8 mouse cellular contexts compared by ENCODE assay signal in the genomic region with DNA sequence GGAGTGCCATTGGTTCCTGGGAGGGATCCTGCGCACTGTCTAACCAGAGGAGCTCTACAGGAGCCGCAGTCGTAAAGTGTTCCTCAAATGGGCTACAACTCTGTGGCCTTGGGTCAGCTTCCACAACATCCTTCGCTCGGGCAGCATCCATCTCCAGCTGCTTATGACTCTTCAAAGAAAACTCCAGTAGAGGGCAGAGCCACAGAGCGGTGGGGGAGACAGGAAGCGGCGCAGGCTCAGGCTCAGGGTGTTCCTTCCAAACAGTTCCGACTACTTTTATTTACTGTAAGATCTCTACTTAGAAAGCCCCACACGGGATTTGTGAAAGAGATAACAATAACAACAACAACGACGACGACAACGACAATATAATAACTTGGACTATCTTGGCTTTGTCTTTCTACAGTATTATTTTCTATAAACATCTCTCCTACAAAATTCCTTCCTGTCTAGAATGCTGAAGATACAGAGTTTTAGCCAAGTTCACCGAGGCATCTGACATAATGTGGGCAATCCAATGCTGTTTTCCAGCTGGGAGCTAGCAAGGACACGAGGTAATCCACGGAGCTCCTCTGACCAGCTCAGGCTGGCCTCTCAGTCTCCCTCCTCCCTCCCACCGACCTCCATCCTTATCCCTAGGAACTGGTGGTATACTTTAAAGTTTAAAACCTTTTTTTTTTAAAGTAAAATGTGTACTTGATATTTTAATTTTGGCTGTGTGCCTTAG.
DNase-seq lines count a peak whose midpoint lies in the region; ATAC-seq and TF ChIP-seq lines count a peak whose summit lies in the region.

No protein-coding gene starts in this region.

- H3K4me1 ChIP-seq in kidney, adult 2 months (ENCODE audit: control insufficient read depth, insufficient read depth, low read length): no peaks in the 10 kb centered on the region
- peaks cover 12% of the 10 kb centered on the region for H3K4me1 ChIP-seq in heart, postnatal 0 days (ENCODE audit: control insufficient read depth, insufficient read depth)
- peaks cover 4% of the 10 kb centered on the region; the same call in 1 of the 2 replicates for H3K4me1 ChIP-seq in lung, embryonic 16.5 days (replicated peaks; ENCODE audit: control insufficient read depth, insufficient read depth, low read length)

- H3K27ac ChIP-seq in kidney, adult 2 months (ENCODE audit: insufficient read depth, low read depth, low read length): peak overlapping the region; percentile 10; the same call in 1 of the 2 replicates
- H3K27ac ChIP-seq in heart, postnatal 0 days (ENCODE audit: low read depth): peak overlapping the region; percentile 67; the same call in 1 of the 2 replicates
- H3K27ac ChIP-seq in lung, embryonic 16.5 days (ENCODE audit: low read length): peak overlapping the region; percentile 83

- no peaks in the 10 kb centered on the region for H3K9me3 ChIP-seq in heart, postnatal 0 days (replicated peaks; ENCODE audit: control insufficient read depth, low read length)
- no peaks in the 10 kb centered on the region for H3K9me3 ChIP-seq in lung, embryonic 16.5 days (ENCODE audit: control insufficient read depth, low read length)

- TF ChIP-seq POLR2A in kidney, adult 2 months (IDR thresholded peaks at IDR 0.05; ENCODE audit: low read depth, low read length): no peak

- no peak overlapping the region for H3K4me3 ChIP-seq in kidney, adult 2 months (ENCODE audit: insufficient read depth, low read depth, low read length)
- no peak overlapping the region for H3K4me3 ChIP-seq in heart, postnatal 0 days (ENCODE audit: low read depth, low read length)
- H3K4me3 ChIP-seq in lung, embryonic 16.5 days (ENCODE audit: low read length): no peak overlapping the region

- ATAC-seq in heart, postnatal 0 days (ENCODE audit: insufficient read depth, low read depth): peak; percentile 43
- peak; percentile 86 for ATAC-seq in lung, embryonic 16.5 days (ENCODE audit: low read depth)

- H3K36me3 ChIP-seq in kidney, adult 2 months (ENCODE audit: control insufficient read depth, insufficient read depth, low read length): no peaks in the 10 kb centered on the region
- no peaks in the 10 kb centered on the region for H3K36me3 ChIP-seq in heart, postnatal 0 days (replicated peaks; ENCODE audit: control insufficient read depth, insufficient read depth, low read length)
- no peaks in the 10 kb centered on the region for H3K36me3 ChIP-seq in lung, embryonic 16.5 days (ENCODE audit: control insufficient read depth, insufficient read depth, low read length)

- WGBS in kidney, adult 2 months: 50% methylated on average over 18 of the region's 18 CpGs
- WGBS in heart, postnatal 0 days: 53% methylated on average over 18 of the region's 18 CpGs
- WGBS in lung, embryonic 16.5 days: 36% methylated on average over 18 of the region's 18 CpGs

- H3K9ac ChIP-seq in heart, postnatal 0 days (replicated peaks; ENCODE audit: low read depth, low read length): no peak overlapping the region
- peak overlapping the region; percentile 48; the same call in 1 of the 2 replicates for H3K9ac ChIP-seq in lung, embryonic 16.5 days (ENCODE audit: low read length)

- no peak for TF ChIP-seq EP300 in heart, postnatal 0 days (IDR thresholded peaks at IDR 0.05; ENCODE audit: low read depth)

- no peak overlapping the region for H3K4me2 ChIP-seq in heart, postnatal 0 days (ENCODE audit: low read depth, low read length)
- peak overlapping the region; percentile 26; the same call in 1 of the 2 replicates for H3K4me2 ChIP-seq in lung, embryonic 16.5 days (ENCODE audit: low read depth, low read length)

- peak; percentile 39 for TF ChIP-seq CTCF in kidney, adult 2 months (conservative IDR thresholded peaks at IDR 0.05; ENCODE audit: insufficient read depth, insufficient read length, low read depth, low read length)
- peak; percentile 47 for TF ChIP-seq CTCF in heart, postnatal 0 days (IDR thresholded peaks at IDR 0.05; ENCODE audit: low read depth)

- no peaks in the 10 kb centered on the region for H3K27me3 ChIP-seq in kidney, adult 2 months (replicated peaks; ENCODE audit: control insufficient read depth, insufficient read depth, low read length)
- no peaks in the 10 kb centered on the region for H3K27me3 ChIP-seq in heart, postnatal 0 days (ENCODE audit: control insufficient read depth, insufficient read depth, low read length)
- no peaks in the 10 kb centered on the region for H3K27me3 ChIP-seq in lung, embryonic 16.5 days (ENCODE audit: control insufficient read depth, insufficient read depth, low read depth, low read length)

- peak; percentile 67 for DNase-seq in kidney, adult 2 months
- no peak for DNase-seq in kidney, adult 11 months
- peak; percentile 43 for DNase-seq in WW6 (ENCODE audit: low read depth, low spot score)
- DNase-seq in heart, postnatal 0 days (ENCODE audit: low spot score): peak; percentile 66
- no peak for DNase-seq in spleen, postnatal 14 days (ENCODE audit: low spot score in 2 of 2)
- DNase-seq in frontal cortex, postnatal 14 days (ENCODE audit: low spot score in 2 of 2): no peak
- no peak for DNase-seq in cerebellum, adult 9-10 months

Comparison
In these comparisons a context has a peak if more than half of its experiments do, and no peak if none do; other contexts are left out.
1. DNase-seq: peak in kidney, adult 2 months (single experiment), WW6 (single experiment) and heart, postnatal 0 days (single experiment); none in kidney, adult 11 months (single experiment), spleen, postnatal 14 days (0 of 2), frontal cortex, postnatal 14 days (0 of 2) and cerebellum, adult 9-10 months (single experiment).
2. H3K27ac ChIP-seq: peak in every context shown above with its lines; median percentile 83 in lung, embryonic 16.5 days; 67 in heart, postnatal 0 days; 10 in kidney, adult 2 months.